Mouse (Mus musculus): ENCODE measurements around the gene Rfx4. TPM values are rescaled to one million over a fixed set of nuclear protein-coding genes. Genes with fewer than 3 reads are reported as not detected.

The Rfx4 gene
- polyA plus RNA-seq, 1 experiment from 2014 or later: 0.09 TPM

DNA sequence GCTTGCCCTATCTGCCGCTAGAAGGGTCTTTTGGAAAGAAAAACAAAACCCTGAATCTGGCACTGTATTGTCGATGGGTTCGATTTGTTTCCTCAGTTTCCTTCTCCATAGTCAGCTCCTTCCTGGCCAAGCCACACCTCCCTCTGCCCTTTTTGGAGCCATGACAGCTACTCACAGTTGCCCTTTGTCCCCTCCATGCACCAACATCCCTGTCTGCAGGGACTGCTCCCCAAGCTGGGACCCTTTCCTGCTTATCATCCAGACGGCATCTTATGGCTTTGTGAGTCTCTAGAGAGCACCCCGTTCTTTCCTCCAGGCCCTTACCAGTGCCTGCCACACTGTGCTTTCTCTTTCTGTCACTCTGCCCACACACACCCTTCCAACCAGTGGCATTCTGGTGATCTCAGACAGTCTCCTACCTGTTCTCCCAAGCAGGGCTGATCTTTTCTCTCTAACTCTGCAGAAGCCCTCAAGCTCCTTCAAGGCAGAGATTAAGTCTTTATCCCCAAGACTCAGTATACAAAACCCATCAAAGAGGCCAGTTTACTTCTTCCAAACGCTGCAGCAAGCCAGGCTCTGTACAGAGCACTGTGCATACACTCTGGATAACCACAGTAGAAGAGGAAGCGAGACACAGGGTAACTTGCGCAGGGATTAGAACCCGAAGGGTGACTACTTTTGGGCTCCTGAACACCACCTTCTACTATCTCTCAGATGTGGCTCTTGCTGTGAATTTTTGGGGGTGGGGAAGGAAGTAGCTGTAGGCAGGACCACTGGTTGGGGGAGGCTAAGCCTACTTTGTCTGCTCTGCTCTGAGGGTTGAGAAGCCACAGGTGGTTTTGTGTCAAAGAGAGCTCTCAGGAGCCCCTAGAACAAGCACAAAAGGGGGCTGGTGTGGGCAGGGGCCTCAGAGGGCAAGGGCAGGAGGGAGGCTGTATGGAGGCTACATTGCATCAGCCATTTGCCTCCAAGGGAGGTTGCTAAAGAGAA is 141.4 kb downstream of the Rfx4 start:
- no peak for TF ChIP-seq CTCF (IDR thresholded peaks at IDR 0.05)
- DNase-seq (ENCODE audit: low read depth, low spot score): no peak
- no peaks in the 10 kb centered on the region for H3K27me3 ChIP-seq
- no peak for ATAC-seq
- in situ Hi-C loops (cut with MboI; ENCODE audit: low pct_unique_long_range_greater_than_20kb): no loop called here
- ChIA-PET POLR2A (interaction anchor here (0.6 kb wide), 1 partner anchor 186 kb away, joined by 3 read pairs; no protein-coding TSS in a partner anchor), CTCF (interaction anchor here (0.9 to 1.0 kb wide), 2 partner anchors 10 to 62 kb away, joined by 3 read pairs; no protein-coding TSS in a partner anchor)

DNA sequence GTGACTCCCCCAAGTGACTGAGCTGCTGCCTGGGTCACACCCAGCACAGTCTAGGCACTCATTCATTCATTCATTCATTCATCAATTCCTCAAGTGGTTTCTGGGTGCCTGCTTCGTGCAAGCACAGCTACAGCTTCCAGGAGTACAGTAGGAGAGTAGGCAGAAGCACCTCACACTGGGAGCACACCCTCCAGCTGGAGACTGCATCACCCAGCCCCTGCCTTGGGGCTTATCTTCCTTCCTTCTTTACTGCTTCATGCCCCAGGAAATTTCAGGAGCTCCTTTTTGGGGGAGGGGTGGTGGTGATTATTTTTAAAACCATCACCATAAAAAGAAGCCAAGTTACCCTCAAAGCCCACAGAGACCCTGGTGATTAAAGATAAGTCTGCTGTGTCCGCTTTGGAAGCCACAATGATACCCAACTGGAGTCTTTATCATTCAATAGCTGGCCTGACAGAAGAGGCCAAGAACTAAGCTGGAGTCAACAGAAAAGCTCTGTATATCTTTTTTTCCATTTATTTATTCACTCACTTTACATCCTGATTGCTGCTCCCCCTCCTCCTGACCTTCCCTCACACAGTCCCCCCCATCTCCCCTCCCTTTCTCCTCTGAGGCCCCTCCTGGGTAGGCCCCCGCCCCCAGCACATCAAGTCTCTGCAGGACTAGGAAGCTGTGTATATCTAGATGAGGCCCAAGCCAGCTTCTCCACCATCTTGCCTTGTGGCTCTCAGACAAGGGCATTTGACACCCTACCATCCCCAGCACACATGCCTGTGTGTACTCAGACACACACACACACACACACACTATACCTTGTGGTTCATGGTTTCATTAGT is 142.5 kb downstream of the Rfx4 start:
- DNase-seq (ENCODE audit: low read depth, low spot score): peak; percentile 37
- TF ChIP-seq CTCF (IDR thresholded peaks at IDR 0.05): no peak
- H3K27me3 ChIP-seq: no peaks in the 10 kb centered on the region
- ChIA-PET POLR2A (interaction anchor here (0.5 kb wide), 1 partner anchor 59 kb away, joined by 3 read pairs; no protein-coding TSS in a partner anchor), CTCF (interaction anchor here (1.0 kb wide), 1 partner anchor 9 kb away, joined by 3 read pairs; no protein-coding TSS in a partner anchor)
- peak; percentile 32 for ATAC-seq
- in situ Hi-C loops (cut with MboI; ENCODE audit: low pct_unique_long_range_greater_than_20kb): no loop called here

DNA sequence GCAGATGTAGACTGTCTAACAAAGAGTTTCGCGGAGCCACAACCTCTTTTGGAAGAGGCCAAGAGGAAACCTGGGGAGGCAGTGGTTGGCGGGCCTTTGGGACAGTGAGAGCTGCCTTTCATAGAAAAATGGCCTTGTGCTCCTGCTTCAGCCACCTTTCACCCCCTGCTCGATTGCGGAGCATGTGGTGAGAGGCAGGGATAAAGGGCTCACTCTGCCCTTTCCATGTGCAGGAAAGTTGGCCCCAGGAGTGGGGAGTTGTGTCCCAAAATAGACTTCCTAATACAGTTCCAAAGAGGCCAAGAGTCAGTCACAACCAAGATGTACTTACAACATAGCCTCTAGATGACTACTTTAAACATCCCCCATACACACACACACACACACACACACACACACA is 145.8 kb downstream of the Rfx4 start:
- POLR2A ChIA-PET: no interaction called here
- no peak for DNase-seq (ENCODE audit: low read depth, low spot score)
- no peaks in the 10 kb centered on the region for H3K27me3 ChIP-seq
- in situ Hi-C loops (cut with MboI; ENCODE audit: low pct_unique_long_range_greater_than_20kb): no loop called here
- CTCF ChIA-PET: no interaction called here
- no peak for TF ChIP-seq CTCF (IDR thresholded peaks at IDR 0.05)
- no peak for ATAC-seq

DNA sequence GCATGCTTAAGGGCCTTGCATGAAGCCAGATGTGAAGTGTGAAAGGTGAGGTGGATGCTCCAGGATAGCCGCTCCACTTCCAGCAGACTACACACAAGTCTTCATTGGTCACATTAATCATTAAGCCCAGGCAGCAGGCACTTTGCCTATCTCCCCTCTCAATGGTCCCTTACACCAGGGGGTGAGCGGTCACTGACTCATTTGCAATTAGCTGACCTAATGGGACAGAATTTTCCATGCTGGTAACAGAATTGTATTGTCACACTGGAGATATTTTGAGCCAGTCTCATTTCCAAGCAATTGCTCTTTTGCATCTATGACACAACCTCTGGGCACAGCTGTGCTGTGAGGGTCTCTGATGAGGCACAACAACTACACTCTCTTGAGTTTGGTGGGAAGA is 146.4 kb downstream of the Rfx4 start:
- POLR2A ChIA-PET: no interaction called here
- ATAC-seq (peak; percentile 36), DNase-seq (ENCODE audit: low read depth, low spot score) (peak; percentile 68)
- in situ Hi-C loops (cut with MboI; ENCODE audit: low pct_unique_long_range_greater_than_20kb): no loop called here
- no peak for TF ChIP-seq CTCF (IDR thresholded peaks at IDR 0.05)
- H3K27me3 ChIP-seq: no peaks in the 10 kb centered on the region
- CTCF ChIA-PET: no interaction called here

DNA sequence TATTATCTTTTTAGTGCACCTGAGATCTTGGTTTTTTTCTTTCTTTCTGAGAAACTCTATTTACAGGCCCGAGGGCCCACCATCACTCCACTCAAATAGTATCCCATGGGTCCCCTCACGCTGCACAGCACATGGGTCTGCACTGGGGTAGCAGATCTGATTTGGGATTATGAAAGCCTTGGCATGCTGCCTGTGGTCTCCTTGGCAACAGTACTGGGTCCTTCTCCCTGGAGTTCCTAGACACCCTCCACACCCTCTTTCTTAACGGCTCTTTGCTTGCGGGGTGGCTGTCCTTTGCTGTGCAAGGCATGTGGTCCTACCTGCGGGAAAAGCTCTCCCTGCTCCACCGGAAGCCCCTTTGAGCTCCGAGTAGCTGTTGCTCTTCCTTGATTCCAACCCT is 147.4 kb downstream of the Rfx4 start:
- ChIA-PET CTCF (no interaction called here), POLR2A (no interaction called here)
- no peaks in the 10 kb centered on the region for H3K27me3 ChIP-seq
- DNase-seq (ENCODE audit: low read depth, low spot score): no peak
- no peak for ATAC-seq
- TF ChIP-seq CTCF (IDR thresholded peaks at IDR 0.05): no peak
- in situ Hi-C loops (cut with MboI; ENCODE audit: low pct_unique_long_range_greater_than_20kb): no loop called here

DNA sequence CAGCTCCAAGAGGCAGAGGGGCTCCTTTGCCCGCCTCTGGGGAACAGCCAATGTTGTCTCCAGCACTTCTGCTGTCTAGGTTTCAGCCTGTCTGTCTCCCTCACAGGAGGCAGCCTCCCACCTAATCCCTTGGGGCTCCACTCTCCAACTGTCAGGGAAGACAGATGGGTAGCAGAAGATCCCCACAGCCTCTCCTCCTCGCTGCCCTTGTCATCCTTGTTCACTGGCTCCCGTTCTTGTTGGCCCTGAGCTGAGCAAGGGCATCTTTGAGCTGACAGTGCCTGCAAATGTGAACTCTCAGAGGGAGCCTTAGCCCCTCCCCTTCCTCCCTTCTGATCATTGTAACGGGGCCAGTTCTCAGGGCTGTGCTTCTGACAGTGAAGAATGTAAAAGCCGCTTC is 147.9 kb downstream of the Rfx4 start:
- no peak for DNase-seq (ENCODE audit: low read depth, low spot score)
- ATAC-seq: no peak
- CTCF ChIA-PET: no interaction called here

DNA sequence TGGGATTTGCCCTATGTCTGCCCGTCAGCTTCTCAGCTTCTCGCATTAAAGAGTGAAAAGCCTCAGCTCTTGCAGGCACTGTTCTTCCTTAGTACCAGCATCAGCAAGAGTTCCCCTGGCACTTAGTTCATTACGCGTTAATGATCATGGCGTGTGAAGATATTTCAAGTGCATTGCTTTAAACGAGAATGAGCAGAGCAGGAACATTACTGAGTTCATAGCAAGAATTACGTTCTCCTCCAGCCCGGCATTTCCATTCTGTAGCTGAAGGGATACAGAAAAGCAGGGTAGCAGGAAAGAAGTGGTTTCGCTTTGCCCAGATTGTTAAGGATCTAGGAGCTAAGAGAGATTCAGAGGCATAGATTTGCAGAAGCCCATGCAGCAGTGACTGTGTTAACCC is 151.0 kb downstream of the Rfx4 start:
- H3K27me3 ChIP-seq: no peaks in the 10 kb centered on the region
- ATAC-seq: no peak
- DNase-seq (ENCODE audit: low read depth, low spot score): no peak
- no peak for TF ChIP-seq CTCF (IDR thresholded peaks at IDR 0.05)
- ChIA-PET POLR2A (no interaction called here), CTCF (interaction anchor here (0.8 to 1.3 kb wide), 2 partner anchors 9 to 71 kb away, joined by 3 read pairs; no protein-coding TSS in a partner anchor)
- in situ Hi-C loops (cut with MboI; ENCODE audit: low pct_unique_long_range_greater_than_20kb): no loop called here

More for the DNA sequence above, 147.9 kb downstream of the Rfx4 start:
- in situ Hi-C loops (cut with MboI; ENCODE audit: low pct_unique_long_range_greater_than_20kb): no loop called here
- H3K27me3 ChIP-seq: no peaks in the 10 kb centered on the region
- TF ChIP-seq CTCF (IDR thresholded peaks at IDR 0.05): no peak
- POLR2A ChIA-PET: no interaction called here

DNA sequence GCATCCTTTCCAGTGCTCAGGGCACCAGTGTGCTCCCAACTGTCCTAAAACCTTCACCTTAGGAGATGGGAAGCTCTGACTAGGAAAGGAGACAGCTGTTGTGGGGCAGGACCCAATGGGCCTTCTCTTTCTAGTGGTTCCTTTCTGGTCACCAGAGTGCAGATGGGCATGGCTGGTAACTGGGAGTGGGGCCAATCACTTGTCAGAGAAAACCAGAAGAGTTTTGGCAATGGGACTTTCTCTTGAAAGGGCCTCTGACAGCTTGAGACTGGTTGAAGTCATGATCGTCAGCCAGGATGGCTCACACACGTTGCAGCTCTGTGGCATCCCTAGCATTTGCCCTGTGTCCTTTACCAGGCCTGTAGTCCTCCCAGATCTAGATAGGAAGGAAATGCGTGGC is 152.1 kb downstream of the Rfx4 start:
- no peaks in the 10 kb centered on the region for H3K27me3 ChIP-seq
- in situ Hi-C loops (cut with MboI; ENCODE audit: low pct_unique_long_range_greater_than_20kb): no loop called here
- no peak for DNase-seq (ENCODE audit: low read depth, low spot score)
- ATAC-seq: no peak
- CTCF ChIA-PET: interaction anchor here (1.3 kb wide), 1 partner anchor 10 kb away, joined by 3 read pairs; no protein-coding TSS in a partner anchor
- TF ChIP-seq CTCF (IDR thresholded peaks at IDR 0.05): no peak
- POLR2A ChIA-PET: no interaction called here

DNA sequence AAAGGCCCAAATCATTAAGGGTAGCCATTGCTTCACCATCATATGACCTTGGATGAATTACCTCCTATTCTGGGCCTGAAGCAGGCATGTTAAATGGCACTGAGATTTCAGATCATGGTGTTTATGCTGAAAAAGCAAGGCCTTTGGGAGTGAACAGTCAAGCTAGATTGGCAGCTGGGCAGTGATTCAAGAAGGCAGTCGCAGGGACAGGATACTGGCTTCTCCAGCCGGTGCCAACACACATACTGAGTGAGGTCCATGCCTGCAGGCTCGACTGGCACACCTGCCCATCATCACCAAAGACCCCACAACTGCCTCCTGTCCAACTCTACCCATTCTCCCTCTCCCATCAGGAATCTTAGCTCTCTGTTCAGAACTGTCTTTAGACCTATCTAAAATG is 152.6 kb downstream of the Rfx4 start:
- no peaks in the 10 kb centered on the region for H3K27me3 ChIP-seq
- in situ Hi-C loops (cut with MboI; ENCODE audit: low pct_unique_long_range_greater_than_20kb): no loop called here
- no peak for DNase-seq (ENCODE audit: low read depth, low spot score)
- ChIA-PET POLR2A (no interaction called here), CTCF (no interaction called here)
- TF ChIP-seq CTCF (IDR thresholded peaks at IDR 0.05): no peak
- no peak for ATAC-seq

DNA sequence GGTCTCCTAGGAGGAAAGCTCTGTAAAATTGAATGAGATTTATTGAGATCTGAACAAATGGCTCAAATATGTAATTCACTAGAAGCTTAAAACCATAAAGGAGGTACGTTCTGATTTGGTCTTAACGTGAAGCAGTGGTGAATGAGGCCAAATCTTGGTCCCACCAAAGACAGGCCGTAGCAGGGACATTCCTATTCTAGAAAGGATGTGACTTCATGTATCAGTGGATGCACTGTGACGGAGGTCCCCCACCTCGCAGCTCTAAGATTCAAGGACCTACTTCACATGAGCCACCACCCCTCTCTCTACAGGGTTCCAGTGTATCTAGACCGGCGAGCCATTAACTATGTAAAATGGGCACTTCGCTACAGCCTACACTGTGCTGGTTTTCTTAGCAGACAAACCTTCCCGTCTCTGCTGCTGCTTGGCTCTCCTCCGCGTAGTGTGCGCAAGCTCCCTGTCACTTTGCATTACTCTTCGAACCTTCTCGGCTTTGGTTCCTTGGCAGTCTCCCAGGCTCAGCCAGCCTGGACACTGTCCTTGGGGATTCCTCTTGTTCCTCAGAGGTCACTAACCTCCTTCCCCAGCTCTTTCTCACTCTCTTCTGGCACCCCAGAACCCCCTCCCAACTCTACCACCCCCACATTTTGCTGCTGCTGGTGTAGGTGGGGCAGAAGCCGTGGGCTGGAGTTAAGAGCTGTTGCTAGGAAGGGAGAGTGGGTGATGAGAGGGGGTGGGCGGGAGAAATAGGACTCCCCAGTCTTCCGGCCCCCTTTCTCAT is 153.3 kb downstream of the Rfx4 start:
- ChIA-PET CTCF (no interaction called here), POLR2A (interaction anchor here (0.6 kb wide), 1 partner anchor 54 kb away, joined by 3 read pairs; no protein-coding TSS in a partner anchor)
- H3K27me3 ChIP-seq: no peaks in the 10 kb centered on the region
- in situ Hi-C loops (cut with MboI; ENCODE audit: low pct_unique_long_range_greater_than_20kb): no loop called here
- ATAC-seq (no peak), DNase-seq (ENCODE audit: low read depth, low spot score) (no peak)
- TF ChIP-seq CTCF (IDR thresholded peaks at IDR 0.05): no peak

Data from Patski (cell line).